Mouse (Mus musculus) left cerebral cortex, adult 9 months (tissue): ENCODE measurements at regions not wholly inside any gene's neighbourhood (a gene's known extent, or its start where the extent isn't known, plus 50 kb on each side); places are given as distances from the start of the nearest gene placed in this dataset.

ENCODE experiments used
- DNase-seq, 2 experiments: peaks; one replicate each; pipeline ENCODE4 v3.0.0; 2022; ENCODE audit warnings: low spot score in 2 of 2

DNA sequence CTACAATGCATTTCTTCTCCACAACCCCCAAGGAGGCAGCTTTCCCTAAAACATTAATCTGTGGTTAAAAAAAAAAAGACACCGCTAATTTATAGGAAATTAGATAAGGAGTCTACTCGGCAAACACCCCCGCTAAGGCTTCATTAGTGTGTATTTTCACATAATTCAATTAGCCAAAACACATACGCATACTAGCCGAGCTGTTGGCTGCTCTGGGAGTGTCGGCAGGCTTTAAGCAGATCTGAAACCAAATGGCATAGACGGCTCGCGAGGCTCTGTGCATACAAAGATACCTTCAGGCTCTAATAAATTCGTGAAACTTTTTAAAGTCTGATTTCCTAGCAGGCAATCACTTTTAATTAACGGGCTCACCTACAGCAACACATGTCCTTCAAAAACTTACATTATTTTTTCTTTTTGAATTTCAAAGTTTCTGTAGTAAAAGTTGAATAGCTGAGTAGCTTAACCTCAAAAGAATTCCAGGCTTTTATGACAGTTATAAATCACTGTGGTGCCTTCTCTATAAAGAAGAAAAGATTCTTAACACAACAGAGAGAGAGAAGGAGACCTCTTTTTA, 68.0 kb upstream of the Smyd2 start:
- DNase-seq: no peak

GRCm38 (mm10) chr1:189989376-189989775, 67.2 kb upstream of the Smyd2 start:
- DNase-seq: no peak

DNA sequence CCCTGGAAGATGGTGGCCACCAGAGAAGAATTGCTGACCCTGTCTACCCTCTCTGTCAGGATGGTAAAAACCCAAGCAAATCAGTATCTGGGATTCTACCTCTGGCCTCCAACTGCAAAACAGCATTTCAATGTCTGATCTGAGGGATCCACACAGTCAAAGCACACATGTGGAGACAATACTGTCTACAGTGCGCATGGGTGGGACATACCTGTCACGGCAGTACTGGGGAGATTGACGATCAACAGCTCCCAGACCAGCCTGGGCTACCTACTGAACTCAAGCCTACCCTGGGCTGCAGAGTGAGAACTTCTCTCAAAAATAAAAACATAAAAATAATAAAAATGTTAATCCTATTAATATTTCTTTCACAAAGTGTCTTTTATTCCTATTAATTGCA, 66.7 kb upstream of the Smyd2 start:
- no peak for DNase-seq

GRCm38 (mm10) chr1:189985516-189986205, 63.5 kb upstream of the Smyd2 start:
- no peak for DNase-seq

DNA sequence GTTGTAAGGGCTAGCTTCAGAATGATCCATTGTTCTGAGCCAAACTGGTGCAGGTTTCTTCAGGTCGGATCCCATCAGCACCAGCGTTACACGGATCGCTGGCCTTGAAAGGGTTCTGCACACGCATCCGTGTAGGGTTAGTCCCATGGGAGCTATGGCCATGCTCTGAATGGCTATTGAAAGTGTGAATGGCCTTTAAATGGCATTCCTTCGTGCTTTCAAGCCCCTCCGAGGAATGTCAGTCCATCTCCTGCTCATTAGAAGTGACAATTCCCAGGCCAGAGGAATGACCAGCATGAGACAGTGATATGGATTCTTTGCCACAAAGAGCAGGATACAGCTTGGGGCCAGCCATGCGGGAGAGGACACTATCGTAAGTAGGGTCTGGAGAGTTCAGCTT, 56.1 kb upstream of the Smyd2 start:
- DNase-seq: no peak

DNA sequence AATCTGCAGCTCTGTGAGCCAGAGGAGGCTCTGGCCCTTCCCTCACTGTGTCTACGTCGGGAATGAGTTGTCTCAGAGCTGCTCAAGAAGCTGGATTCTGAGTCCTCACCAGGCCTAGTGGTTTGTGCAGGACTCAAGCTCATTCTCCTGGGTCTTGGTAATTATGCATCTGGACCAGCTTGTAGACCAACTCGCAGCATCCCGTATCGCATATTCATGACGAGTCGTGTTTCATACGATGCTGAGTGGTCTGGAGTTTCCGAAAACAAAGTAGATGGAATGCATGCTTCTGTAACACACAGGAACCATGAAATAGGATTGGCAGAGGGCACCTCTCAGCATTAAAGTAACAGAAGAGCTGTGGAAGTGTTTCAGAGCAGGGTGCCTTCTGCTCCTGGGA, 53.5 kb upstream of the Smyd2 start:
- DNase-seq: no peak

DNA sequence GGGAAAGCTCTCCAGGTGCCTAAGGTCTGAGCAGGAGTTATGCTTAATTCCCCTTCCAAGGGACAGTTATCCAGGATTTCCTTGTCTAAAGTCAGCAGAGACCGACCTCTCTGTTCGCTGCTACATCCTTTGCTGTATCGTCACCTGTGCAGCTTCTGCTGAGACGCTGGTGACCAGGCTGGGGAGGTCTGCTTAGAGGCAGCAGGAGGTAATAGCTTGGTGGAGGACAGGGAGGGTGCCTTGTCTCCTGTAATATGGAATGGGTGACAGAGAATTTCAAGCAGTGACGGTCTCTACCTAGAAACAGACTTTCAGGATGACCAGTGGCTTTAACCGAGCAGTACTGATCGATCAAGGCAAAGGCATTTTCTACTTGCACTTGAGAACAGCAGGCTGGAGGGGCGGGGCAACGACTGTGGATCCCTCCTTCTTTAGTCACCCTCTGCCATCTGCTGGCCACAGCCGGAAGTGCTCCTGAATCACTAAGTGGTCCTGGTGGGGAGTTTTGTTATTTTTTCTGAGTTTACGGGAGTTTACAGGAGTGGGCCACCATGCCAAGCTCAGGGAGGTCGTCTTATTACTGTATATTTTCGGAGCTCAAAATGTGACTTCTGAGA, 50.7 kb upstream of the Smyd2 start:
- peak in 1 of 2 experiments; percentile 82 for DNase-seq
